Mouse (Mus musculus): Measurements from ENCODE around the gene Ccdc51. TPM values are rescaled to one million over a fixed set of nuclear protein-coding genes. Genes with fewer than 3 reads are reported as not detected.

Gene Ccdc51
- polyA plus RNA-seq, 1 experiment from 2014 or later: 6.8 TPM

DNA sequence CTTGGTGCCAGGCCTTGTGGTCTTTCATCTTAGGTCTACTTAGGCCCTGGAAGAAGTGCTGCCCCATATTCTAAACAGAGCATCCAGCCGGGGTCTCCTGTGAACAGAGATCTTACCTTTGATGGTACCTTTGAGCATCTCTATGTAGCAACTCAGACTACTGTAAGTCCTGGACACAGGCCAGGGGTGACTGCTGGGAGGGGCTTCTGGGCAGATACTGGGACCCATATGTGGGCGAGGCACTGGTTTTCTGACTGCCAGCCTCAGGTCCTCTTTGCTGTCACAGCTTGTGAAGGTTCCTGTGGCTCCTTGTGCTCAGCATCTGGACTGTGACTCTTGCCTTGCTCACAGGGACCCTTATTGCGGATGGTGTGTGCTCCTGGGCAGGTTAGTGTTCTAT is 20.2 kb downstream of the Ccdc51 start:
- no peak for TF ChIP-seq EP300 (IDR thresholded peaks at IDR 0.05)
- TF ChIP-seq CTCF (IDR thresholded peaks at IDR 0.05): no peak
- H3K4me2 ChIP-seq (replicated peaks; ENCODE audit: low read depth, low read length): no peak overlapping the region

GRCm38 (mm10) chr9:109103250-109103649 is 21.0 kb downstream of the Ccdc51 start:
- no peaks in the 10 kb centered on the region for H3K27me3 ChIP-seq (replicated peaks; ENCODE audit: insufficient read depth, low read length)
- H3K36me3 ChIP-seq (ENCODE audit: insufficient read depth, low read length): peaks cover 4% of the 10 kb centered on the region; the same call in 1 of the 2 replicates
- DNase-seq (ENCODE audit: low spot score) (no peak), ATAC-seq (no peak)
- no peak overlapping the region for H3K9ac ChIP-seq (replicated peaks; ENCODE audit: low read depth)
- H3K27ac ChIP-seq (ENCODE audit: low read length): no peak overlapping the region
- no peaks in the 10 kb centered on the region for H3K9me3 ChIP-seq (ENCODE audit: low read length)
- H3K4me2 ChIP-seq (replicated peaks; ENCODE audit: low read depth, low read length): no peak overlapping the region
- WGBS: 43% methylated on average over 7 of the region's 7 CpGs
- no peak overlapping the region for H3K4me3 ChIP-seq (ENCODE audit: low read depth, low read length)
- no peaks in the 10 kb centered on the region; the same call in 1 of the 2 replicates for H3K4me1 ChIP-seq (ENCODE audit: insufficient read depth, low read depth, low read length)
- TF ChIP-seq EP300 (IDR thresholded peaks at IDR 0.05) (no peak), CTCF (IDR thresholded peaks at IDR 0.05) (no peak)

More for the DNA sequence above, 20.2 kb downstream of the Ccdc51 start:
- Histone ChIP-seq H3K4me1 (ENCODE audit: insufficient read depth, low read depth, low read length) (no peaks in the 10 kb centered on the region; the same call in 1 of the 2 replicates), H3K27ac (ENCODE audit: low read length) (no peak overlapping the region), H3K9me3 (ENCODE audit: low read length) (no peaks in the 10 kb centered on the region), H3K4me3 (ENCODE audit: low read depth, low read length) (no peak overlapping the region), H3K9ac (replicated peaks; ENCODE audit: low read depth) (no peak overlapping the region), H3K27me3 (replicated peaks; ENCODE audit: insufficient read depth, low read length) (no peaks in the 10 kb centered on the region), H3K36me3 (ENCODE audit: insufficient read depth, low read length) (peaks cover 4% of the 10 kb centered on the region; the same call in 1 of the 2 replicates)
- 83% methylated on average over 3 of the region's 3 CpGs for WGBS
- DNase-seq (ENCODE audit: low spot score): no peak
- ATAC-seq: no peak

DNA sequence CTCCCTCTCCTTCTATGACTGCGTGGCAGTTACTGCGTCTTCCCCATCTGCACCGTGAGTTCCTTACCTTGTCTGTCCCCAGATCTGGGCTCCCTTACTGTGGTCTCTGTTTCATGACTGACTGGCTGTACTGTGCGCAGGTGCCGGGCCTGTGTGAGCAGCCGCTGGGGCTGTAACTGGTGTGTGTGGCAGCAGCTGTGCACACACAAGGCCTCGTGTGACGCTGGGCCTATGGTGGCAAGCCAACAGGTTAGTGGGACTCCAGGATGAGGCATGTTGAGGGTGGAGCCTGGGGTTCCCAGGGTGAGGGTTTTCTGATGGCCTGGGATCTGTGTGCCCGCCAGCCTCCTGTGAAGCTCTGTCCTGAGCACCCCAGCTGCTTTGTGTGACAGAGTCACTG is 21.8 kb downstream of the Ccdc51 start:
- Histone ChIP-seq H3K4me1 (ENCODE audit: insufficient read depth, low read depth, low read length) (no peaks in the 10 kb centered on the region; the same call in 1 of the 2 replicates), H3K4me3 (ENCODE audit: low read depth, low read length) (no peak overlapping the region), H3K4me2 (replicated peaks; ENCODE audit: low read depth, low read length) (no peak overlapping the region), H3K27ac (ENCODE audit: low read length) (no peak overlapping the region), H3K9me3 (ENCODE audit: low read length) (no peaks in the 10 kb centered on the region), H3K36me3 (ENCODE audit: insufficient read depth, low read length) (peaks cover 4% of the 10 kb centered on the region; the same call in 1 of the 2 replicates), H3K27me3 (replicated peaks; ENCODE audit: insufficient read depth, low read length) (no peaks in the 10 kb centered on the region), H3K9ac (replicated peaks; ENCODE audit: low read depth) (no peak overlapping the region)
- 90% methylated on average over 9 of the region's 9 CpGs for WGBS
- ATAC-seq (no peak), DNase-seq (ENCODE audit: low spot score) (no peak)
- TF ChIP-seq CTCF (IDR thresholded peaks at IDR 0.05): no peak
- TF ChIP-seq EP300 (IDR thresholded peaks at IDR 0.05): no peak

DNA sequence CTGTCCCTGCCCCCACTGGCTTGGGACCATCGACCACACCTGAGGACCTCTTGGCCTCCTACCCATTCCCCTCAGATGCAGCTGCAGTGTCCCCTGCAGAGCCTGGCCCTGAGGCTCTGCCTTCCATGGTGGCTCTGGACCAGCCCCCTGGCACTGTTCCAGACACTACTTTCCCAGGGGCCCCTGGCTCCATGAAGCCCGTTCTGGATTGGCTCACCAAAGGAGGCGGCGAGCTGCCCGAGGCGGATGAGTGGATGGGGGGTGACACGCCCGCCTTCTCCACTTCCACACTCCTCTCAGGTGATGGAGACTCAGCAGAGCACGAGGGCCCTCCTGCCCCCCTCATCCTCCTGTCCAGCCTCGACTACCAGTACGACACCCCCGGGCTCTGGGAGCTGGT is 22.7 kb downstream of the Ccdc51 start:
- H3K27ac ChIP-seq (ENCODE audit: low read length): no peak overlapping the region
- no peaks in the 10 kb centered on the region for H3K27me3 ChIP-seq (replicated peaks; ENCODE audit: insufficient read depth, low read length)
- WGBS: 58% methylated on average over 12 of the region's 12 CpGs
- ATAC-seq: peak; percentile 46
- H3K36me3 ChIP-seq (ENCODE audit: insufficient read depth, low read length): peaks cover 4% of the 10 kb centered on the region; the same call in 1 of the 2 replicates
- no peak overlapping the region for H3K4me2 ChIP-seq (replicated peaks; ENCODE audit: low read depth, low read length)
- H3K9ac ChIP-seq (replicated peaks; ENCODE audit: low read depth): no peak overlapping the region
- peak; percentile 57 for DNase-seq (ENCODE audit: low spot score)
- no peaks in the 10 kb centered on the region for H3K9me3 ChIP-seq (ENCODE audit: low read length)
- TF ChIP-seq EP300 (IDR thresholded peaks at IDR 0.05) (no peak), CTCF (IDR thresholded peaks at IDR 0.05) (no peak)
- no peaks in the 10 kb centered on the region for H3K4me1 ChIP-seq (ENCODE audit: insufficient read depth, low read depth, low read length)
- no peak overlapping the region for H3K4me3 ChIP-seq (ENCODE audit: low read depth, low read length)

- H3K4me3 ChIP-seq (ENCODE audit: low read depth, low read length): no peak overlapping the region
- H3K27me3 ChIP-seq (replicated peaks; ENCODE audit: insufficient read depth, low read length): no peaks in the 10 kb centered on the region
- ATAC-seq: no peak
- no peaks in the 10 kb centered on the region for H3K4me1 ChIP-seq (ENCODE audit: insufficient read depth, low read depth, low read length)
- no peak for DNase-seq (ENCODE audit: low spot score)
- peaks cover 4% of the 10 kb centered on the region; the same call in 1 of the 2 replicates for H3K36me3 ChIP-seq (ENCODE audit: insufficient read depth, low read length)
- no peak overlapping the region for H3K4me2 ChIP-seq (replicated peaks; ENCODE audit: low read depth, low read length)
- H3K27ac ChIP-seq (ENCODE audit: low read length): no peak overlapping the region
- no peak overlapping the region for H3K9ac ChIP-seq (replicated peaks; ENCODE audit: low read depth)
- TF ChIP-seq EP300 (IDR thresholded peaks at IDR 0.05): no peak
- TF ChIP-seq CTCF (IDR thresholded peaks at IDR 0.05): no peak
- H3K9me3 ChIP-seq (ENCODE audit: low read length): no peaks in the 10 kb centered on the region
- WGBS: 89% methylated on average over 12 of the region's 12 CpGs
Observed at GRCm38 (mm10) chr9:109105648-109106047, 23.4 kb downstream of the Ccdc51 start.

- Histone ChIP-seq H3K36me3 (ENCODE audit: insufficient read depth, low read length) (peaks cover 4% of the 10 kb centered on the region; the same call in 1 of the 2 replicates), H3K27me3 (replicated peaks; ENCODE audit: insufficient read depth, low read length) (no peaks in the 10 kb centered on the region), H3K4me1 (ENCODE audit: insufficient read depth, low read depth, low read length) (no peaks in the 10 kb centered on the region), H3K27ac (ENCODE audit: low read length) (no peak overlapping the region), H3K9ac (replicated peaks; ENCODE audit: low read depth) (no peak overlapping the region), H3K9me3 (ENCODE audit: low read length) (no peaks in the 10 kb centered on the region), H3K4me3 (ENCODE audit: low read depth, low read length) (no peak overlapping the region), H3K4me2 (replicated peaks; ENCODE audit: low read depth, low read length) (no peak overlapping the region)
- WGBS: 70% methylated on average over 5 of the region's 6 CpGs
- DNase-seq (ENCODE audit: low spot score) (no peak), ATAC-seq (no peak)
- TF ChIP-seq CTCF (IDR thresholded peaks at IDR 0.05) (no peak), EP300 (IDR thresholded peaks at IDR 0.05) (no peak)
Observed at GRCm38 (mm10) chr9:109107341-109107740, 25.0 kb downstream of the Ccdc51 start.

- H3K9ac ChIP-seq (replicated peaks; ENCODE audit: low read depth): no peak overlapping the region
- H3K4me2 ChIP-seq (replicated peaks; ENCODE audit: low read depth, low read length): no peak overlapping the region
- H3K9me3 ChIP-seq (ENCODE audit: low read length): no peaks in the 10 kb centered on the region
- no peaks in the 10 kb centered on the region for H3K27me3 ChIP-seq (replicated peaks; ENCODE audit: insufficient read depth, low read length)
- ATAC-seq (no peak), DNase-seq (ENCODE audit: low spot score) (no peak)
- H3K27ac ChIP-seq (ENCODE audit: low read length): no peak overlapping the region
- H3K4me1 ChIP-seq (ENCODE audit: insufficient read depth, low read depth, low read length): no peaks in the 10 kb centered on the region
- no peak for TF ChIP-seq EP300 (IDR thresholded peaks at IDR 0.05)
- no peak for TF ChIP-seq CTCF (IDR thresholded peaks at IDR 0.05)
- peaks cover 10% of the 10 kb centered on the region for H3K36me3 ChIP-seq (ENCODE audit: insufficient read depth, low read length)
- no peak overlapping the region for H3K4me3 ChIP-seq (ENCODE audit: low read depth, low read length)
- 90% methylated on average over 11 of the region's 11 CpGs for WGBS
Observed at GRCm38 (mm10) chr9:109110240-109110639, 27.9 kb downstream of the Ccdc51 start.

Data from lung, postnatal 0 days (tissue).